Mouse (Mus musculus) cerebellum, postnatal 14 days (tissue): Measurements from ENCODE around the gene Arl3.

Source experiments
- DNase-seq, 2 experiments: peaks; one replicate each; pipeline ENCODE4 v3.0.0; 2021; ENCODE audit warnings: mixed read lengths in 2 of 2

Arl3 gene

GRCm38 (mm10) chr19:46499836-46500580 lies 73.0 kb downstream of the Arl3 start:
- DNase-seq, result peak; percentile 97 to 98

GRCm38 (mm10) chr19:46499539-46499835 lies 73.5 kb downstream of the Arl3 start:
- DNase-seq, result no peak

- no peak for DNase-seq
Observed at GRCm38 (mm10) chr19:46497230-46497629, 75.8 kb downstream of the Arl3 start.

GRCm38 (mm10) chr19:46495136-46495535 lies 77.9 kb downstream of the Arl3 start:
- no peak for DNase-seq

GRCm38 (mm10) chr19:46490634-46491033 lies 82.4 kb downstream of the Arl3 start:
- no peak for DNase-seq

- no peak for DNase-seq
Observed at GRCm38 (mm10) chr19:46489448-46489847, 83.5 kb downstream of the Arl3 start.

- DNase-seq, result no peak
Observed at GRCm38 (mm10) chr19:46486709-46487108, 86.3 kb downstream of the Arl3 start.

GRCm38 (mm10) chr19:46485847-46486246 lies 87.2 kb downstream of the Arl3 start:
- DNase-seq, result no peak

GRCm38 (mm10) chr19:46484518-46484917 lies 88.5 kb downstream of the Arl3 start:
- peak; percentile 48 to 71 for DNase-seq

GRCm38 (mm10) chr19:46483701-46484328 lies 89.2 kb downstream of the Arl3 start:
- peak; percentile 65 to 68 for DNase-seq

- peak; percentile 44 to 56 for DNase-seq
Observed at GRCm38 (mm10) chr19:46482896-46483516, 90.0 kb downstream of the Arl3 start.

GRCm38 (mm10) chr19:46481756-46482155 lies 91.2 kb downstream of the Arl3 start:
- DNase-seq, result no peak

- no peak for DNase-seq
Observed at GRCm38 (mm10) chr19:46481352-46481751, 91.6 kb downstream of the Arl3 start.
